Mouse (Mus musculus): ENCODE results near the gene Plekhb2.

The Plekhb2 gene

GRCm38 (mm10) chr1:34868391-34868790 is 18.6 kb downstream of the Plekhb2 start:
- DNase-seq = no peak

DNA sequence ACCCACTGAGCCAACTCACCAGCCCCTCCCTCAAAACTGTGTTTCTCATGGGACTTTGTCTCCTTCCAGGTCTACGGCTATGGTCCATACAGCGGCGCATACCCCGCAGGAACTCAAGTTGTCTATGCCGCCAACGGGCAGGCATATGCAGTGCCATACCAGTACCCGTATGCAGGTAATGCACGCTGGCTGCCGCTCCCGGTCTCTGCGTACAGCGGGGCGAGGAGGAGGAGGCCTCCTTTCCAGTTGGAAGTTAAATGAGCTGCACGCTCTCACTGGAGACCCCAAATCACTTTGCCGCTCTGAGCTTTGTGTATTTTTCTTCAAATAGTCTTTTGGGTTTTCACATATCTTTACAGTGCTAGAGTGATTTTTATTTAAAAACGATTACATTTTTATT is 19.5 kb downstream of the Plekhb2 start:
- no peak for DNase-seq

GRCm38 (mm10) chr1:34871170-34871569 is 21.4 kb downstream of the Plekhb2 start:
- no peak for DNase-seq

GRCm38 (mm10) chr1:34873551-34873950 is 23.8 kb downstream of the Plekhb2 start:
- DNase-seq = no peak

DNA sequence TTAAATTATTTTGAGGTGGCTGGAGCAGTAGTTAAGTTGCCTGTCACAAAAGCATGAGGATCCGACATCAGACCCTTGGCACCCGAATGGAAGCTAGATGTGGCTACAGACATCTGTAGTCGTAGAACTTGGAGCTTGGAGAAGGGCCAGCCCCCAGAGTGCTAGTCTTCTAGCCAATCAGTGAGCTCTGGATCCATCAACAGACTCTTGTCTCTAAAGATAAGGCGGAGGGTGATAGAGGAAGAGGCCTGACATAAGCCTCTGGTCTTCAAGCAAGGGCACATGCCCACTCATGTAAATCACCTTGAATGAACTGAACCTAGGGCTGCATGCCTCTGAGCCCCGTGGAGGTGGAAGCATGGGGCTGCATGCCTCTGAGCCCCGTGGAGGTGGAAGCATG is 29.8 kb downstream of the Plekhb2 start:
- DNase-seq = no peak

- DNase-seq = no peak
Observed at GRCm38 (mm10) chr1:34883776-34884175, 34.0 kb downstream of the Plekhb2 start.

GRCm38 (mm10) chr1:34891559-34892289 is 41.9 kb downstream of the Plekhb2 start:
- peak; percentile 9 for DNase-seq

DNA sequence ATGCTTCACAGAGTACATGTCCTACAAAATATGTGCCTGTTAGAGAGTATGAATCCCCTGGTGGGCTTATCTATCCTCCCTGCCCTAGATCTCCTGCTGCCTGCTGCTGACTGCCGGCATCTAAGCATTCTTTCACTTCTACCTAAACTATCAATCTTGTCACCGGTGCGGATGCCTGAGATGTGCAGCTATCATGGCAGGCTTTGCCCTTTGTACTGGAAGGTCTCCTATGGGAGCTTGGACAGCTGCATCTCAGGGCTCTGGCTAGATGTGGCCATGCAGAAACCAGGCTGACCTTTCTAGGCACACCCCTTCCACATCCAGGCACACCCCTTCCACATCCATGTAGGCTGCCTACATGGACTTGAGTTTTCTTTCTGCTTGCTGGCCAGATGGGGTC is 42.7 kb downstream of the Plekhb2 start:
- DNase-seq = no peak

DNA sequence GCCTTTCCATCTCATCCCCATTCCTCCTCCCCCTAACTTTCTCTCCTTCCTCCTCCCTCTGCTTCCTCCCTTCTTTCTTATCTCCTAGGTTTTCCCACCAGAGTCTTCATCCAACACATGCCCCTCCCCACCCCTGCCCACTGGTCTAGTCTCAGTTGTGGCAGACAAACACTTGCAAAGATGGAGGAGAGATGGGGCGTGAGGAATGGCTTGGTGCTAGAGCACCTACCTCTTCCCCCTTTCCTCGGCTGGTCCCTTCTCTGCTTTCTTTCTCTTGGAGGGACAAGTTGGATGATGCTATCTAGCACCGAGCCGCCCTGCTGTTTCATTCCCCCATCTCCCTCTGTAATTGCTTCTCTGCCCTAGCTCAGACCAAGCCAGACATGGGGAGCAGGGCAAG is 43.6 kb downstream of the Plekhb2 start:
- DNase-seq = no peak

DNA sequence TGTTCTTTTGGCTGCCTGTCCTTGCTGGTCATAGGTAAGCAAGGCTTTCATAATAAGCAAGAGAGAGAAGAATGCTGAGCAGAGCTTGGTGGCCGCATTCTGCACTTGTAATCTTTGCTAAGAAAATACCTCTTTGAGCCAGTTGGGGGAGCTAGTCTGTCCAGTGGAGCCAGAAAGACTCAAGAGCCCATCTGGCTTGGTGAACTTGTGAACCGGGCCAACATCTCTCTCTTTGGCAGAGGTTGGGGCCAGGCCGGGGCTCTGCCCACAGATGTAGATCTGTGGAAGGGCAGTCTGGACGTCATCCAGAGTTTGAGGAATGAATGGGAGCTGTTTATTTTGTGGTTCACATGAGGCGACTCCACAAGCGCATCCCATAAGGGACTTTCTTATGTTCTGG is 44.1 kb downstream of the Plekhb2 start:
- DNase-seq = no peak

- no peak for DNase-seq
Observed at GRCm38 (mm10) chr1:34896102-34896501, 46.3 kb downstream of the Plekhb2 start.

DNA sequence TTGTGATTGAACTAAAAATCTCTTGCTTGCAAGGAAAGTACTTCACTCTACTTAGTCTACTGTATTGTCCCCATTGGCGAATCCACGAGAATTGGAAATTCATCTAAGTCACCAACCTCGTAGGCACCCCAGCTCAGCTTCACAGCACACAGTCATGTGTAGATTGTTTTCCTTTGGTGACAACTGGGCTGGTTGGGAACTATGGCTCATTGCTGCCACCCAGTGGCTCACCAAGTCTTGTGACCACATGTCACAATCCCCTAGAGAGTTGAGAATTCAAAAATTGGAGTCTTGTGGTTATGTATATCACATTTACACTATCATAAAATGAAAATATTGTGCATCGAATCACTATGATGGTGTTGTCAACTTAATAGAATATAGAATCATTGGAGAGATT is 47.1 kb downstream of the Plekhb2 start:
- peak; percentile 43 for DNase-seq

- DNase-seq = no peak
Observed at GRCm38 (mm10) chr1:34928656-34929055, 78.9 kb downstream of the Plekhb2 start.

Data from thymus, postnatal 25 days (tissue).